Mouse (Mus musculus) bone marrow, adult 2 months (tissue): ENCODE measurements at regions not wholly inside any gene's neighbourhood (a gene's known extent, or its start where the extent isn't known, plus 50 kb on each side); places are given as distances from the start of the nearest gene placed in this dataset.

Experiments
- CTCF ChIP-seq: fragments of 200-500 bp; IDR thresholded peaks from 2 replicates; pipeline ENCODE4 v1.5.1; 2011; ENCODE audit warnings: low read length, control low read depth; ENCODE audit not compliant: control insufficient read depth, insufficient read depth
- POLR2A ChIP-seq: fragments of 200-500 bp; IDR thresholded peaks from 2 replicates; pipeline ENCODE4 v1.6.1; 2011; ENCODE audit warnings: low read depth, mild to moderate bottlenecking, control low read depth, low read length, borderline replicate concordance; ENCODE audit not compliant: control insufficient read depth

DNA sequence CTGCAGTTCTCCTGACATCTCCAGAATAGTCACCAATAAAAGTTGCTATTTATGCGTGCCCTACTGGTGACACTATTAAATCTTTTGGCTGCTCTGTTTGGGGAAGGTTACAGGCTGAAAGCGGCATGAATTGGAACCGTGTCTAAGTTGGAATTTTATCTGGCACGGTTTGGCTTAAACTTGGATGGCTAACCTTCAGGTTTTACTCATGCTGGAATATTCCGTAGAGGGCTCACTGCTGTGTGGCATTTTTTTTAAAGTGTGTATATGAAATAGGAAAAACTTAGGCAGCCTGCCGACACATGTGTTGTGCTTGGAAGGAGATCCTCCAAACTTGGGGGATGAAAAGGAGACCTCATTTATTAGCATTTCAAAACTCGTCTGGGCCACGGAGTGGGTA lies 489.0 kb upstream of the Mgmt start:
- TF ChIP-seq CTCF (no peak), POLR2A (no peak)
